Mouse (Mus musculus) layer of hippocampus, adult 9-10 months (tissue): Measurements from ENCODE around the gene Atp2a2.

Source experiments
- DNase-seq: peaks from one replicate; pipeline ENCODE4 v3.0.0; 2022; ENCODE audit warnings: low spot score

Atp2a2 gene

GRCm38 (mm10) chr5:122409692-122410645 lies 92.1 kb downstream of the Atp2a2 start:
- DNase-seq, result no peak

GRCm38 (mm10) chr5:122405537-122405936 lies 96.5 kb downstream of the Atp2a2 start:
- no peak for DNase-seq
